Mouse (Mus musculus) hindbrain, embryonic 16.5 days (tissue): ENCODE results near the gene Tmem217. TPM values are rescaled to one million over a fixed set of nuclear protein-coding genes. Genes with fewer than 3 reads are reported as not detected.

Experiments
- ATAC-seq: fragments of 200-750 bp; cut with Nextera tagmentation; 2 replicates; pipeline ENCODE4 v1.8.0; 2017; ENCODE audit warnings: moderate TSS enrichment, moderate library complexity
- H3K27ac ChIP-seq: fragments of 300-500 bp; sonication (generic); 2 replicates; pipeline ENCODE4 v1.5.1; 2014; ENCODE audit warnings: low read depth, mild to moderate bottlenecking, control low read depth, low read length, moderate library complexity
- H3K27me3 ChIP-seq: fragments of 300-500 bp; sonication (generic); replicated peaks from 2 replicates; pipeline ENCODE4 v1.6.1; 2014; ENCODE audit warnings: low read length; ENCODE audit not compliant: control insufficient read depth, insufficient read depth
- H3K36me3 ChIP-seq: fragments of 300-500 bp; sonication (generic); 2 replicates; pipeline ENCODE4 v1.6.1; 2014; ENCODE audit warnings: mild to moderate bottlenecking, low read length, moderate library complexity, mixed read lengths; ENCODE audit not compliant: control insufficient read depth, insufficient read depth
- H3K4me1 ChIP-seq: fragments of 300-500 bp; sonication (generic); 2 replicates; pipeline ENCODE4 v1.6.1; 2014; ENCODE audit warnings: low read depth, low read length; ENCODE audit not compliant: control insufficient read depth, insufficient read depth
- H3K4me2 ChIP-seq: fragments of 300-500 bp; sonication (generic); 2 replicates; pipeline ENCODE4 v1.6.1; 2014; ENCODE audit warnings: mild to moderate bottlenecking, low read length, control low read depth, moderate library complexity
- H3K4me3 ChIP-seq: fragments of 300-500 bp; sonication (generic); 2 replicates; pipeline ENCODE4 v1.5.1; 2014; ENCODE audit warnings: mild to moderate bottlenecking, low read length, control low read depth, moderate library complexity
- H3K9ac ChIP-seq: fragments of 300-500 bp; sonication (generic); 2 replicates; pipeline ENCODE4 v1.6.1; 2014; ENCODE audit warnings: low read depth, mild to moderate bottlenecking, control low read depth, low read length, moderate library complexity
- H3K9me3 ChIP-seq: fragments of 300-500 bp; sonication (generic); 2 replicates; pipeline ENCODE4 v1.6.1; 2014; ENCODE audit warnings: mild to moderate bottlenecking, low read length, moderate library complexity; ENCODE audit not compliant: control insufficient read depth
- WGBS: fragments of 180-500 bp; shearing (Covaris S2); extraction: QIAGEN DNeasy Blood & Tissue Kit; methylation state at CpG from one replicate; pipeline ENCODE4 v1.1.7; 2014; 5-methylcytosine and 5-hydroxymethylcytosine counted together
- polyA plus RNA-seq: library from polyadenylated mRNA; unstranded; fragments of >200 nt; fragmentation: Nextera tagmentation; extraction: Ambion mirVana; gene quantifications from 2 replicates; pipeline ENCODE4 v1.2.1, GENCODE M21; 2015

Tmem217 gene
- polyA plus RNA-seq, 1 experiment from 2014 or later, result 1.0 TPM

DNA sequence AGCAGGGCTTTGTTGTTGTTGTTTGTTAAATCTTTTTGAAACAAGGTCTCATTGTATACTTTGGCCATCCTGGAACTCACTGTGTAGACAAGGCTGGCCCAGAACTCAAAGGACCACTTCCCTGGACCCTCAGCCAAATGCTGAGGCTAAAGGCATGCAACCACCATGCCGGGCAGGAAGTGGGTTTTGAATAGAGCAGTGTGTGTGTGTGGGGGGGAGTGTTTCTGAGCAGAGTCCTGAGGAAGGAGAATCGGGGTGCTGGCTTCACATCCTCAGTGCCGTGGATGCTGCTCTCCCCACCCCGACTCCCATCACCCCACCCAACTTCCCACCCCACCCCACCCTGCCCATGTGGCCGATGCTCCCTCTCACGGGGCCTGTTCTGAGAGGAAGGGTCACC is 33.3 kb upstream of the Tmem217 start:
- no peak for ATAC-seq
- 88% methylated on average over 6 of the region's 6 CpGs for WGBS

DNA sequence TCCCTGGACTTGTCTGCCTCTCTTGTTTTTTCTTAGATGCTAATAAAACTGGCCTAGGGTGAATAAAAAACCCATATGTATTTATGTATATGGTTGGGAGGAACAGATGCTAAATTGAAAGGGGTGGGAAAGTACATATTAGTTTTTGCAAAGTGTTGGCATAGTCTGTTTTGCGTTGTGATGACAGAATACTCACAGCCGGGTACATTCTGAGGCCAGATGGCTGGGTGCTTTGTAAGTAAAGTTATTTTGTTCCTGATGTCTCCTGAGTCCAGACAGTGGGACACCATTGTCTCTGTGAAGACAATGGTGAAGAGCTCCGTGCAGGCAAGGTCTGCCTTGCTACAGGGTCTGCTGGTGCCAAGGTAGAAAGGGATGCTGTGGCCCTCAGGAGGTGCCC is 32.6 kb upstream of the Tmem217 start:
- Histone ChIP-seq H3K4me2 (no peak overlapping the region), H3K27ac (no peak overlapping the region), H3K36me3 (peaks cover 1% of the 10 kb centered on the region), H3K4me1 (peaks cover 8% of the 10 kb centered on the region), H3K4me3 (no peak overlapping the region), H3K9ac (no peak overlapping the region), H3K9me3 (no peaks in the 10 kb centered on the region), H3K27me3 (no peaks in the 10 kb centered on the region)
- ATAC-seq, result no peak
- 62% methylated on average over 3 of the region's 3 CpGs for WGBS

More for the DNA sequence above, 33.3 kb upstream of the Tmem217 start:
- Histone ChIP-seq H3K36me3 (no peaks in the 10 kb centered on the region; the same call in 1 of the 2 replicates), H3K4me1 (peaks cover 10% of the 10 kb centered on the region), H3K9me3 (no peaks in the 10 kb centered on the region), H3K9ac (no peak overlapping the region), H3K4me2 (no peak overlapping the region), H3K27me3 (no peaks in the 10 kb centered on the region), H3K27ac (no peak overlapping the region), H3K4me3 (no peak overlapping the region)

GRCm38 (mm10) chr17:29584306-29584705 is 32.1 kb upstream of the Tmem217 start:
- Histone ChIP-seq H3K9me3 (no peaks in the 10 kb centered on the region), H3K36me3 (peaks cover 5% of the 10 kb centered on the region), H3K4me1 (peaks cover 4% of the 10 kb centered on the region), H3K4me3 (no peak overlapping the region), H3K9ac (no peak overlapping the region), H3K4me2 (no peak overlapping the region), H3K27me3 (no peaks in the 10 kb centered on the region), H3K27ac (no peak overlapping the region)
- WGBS, result 84% methylated on average over 5 of the region's 5 CpGs
- no peak for ATAC-seq

DNA sequence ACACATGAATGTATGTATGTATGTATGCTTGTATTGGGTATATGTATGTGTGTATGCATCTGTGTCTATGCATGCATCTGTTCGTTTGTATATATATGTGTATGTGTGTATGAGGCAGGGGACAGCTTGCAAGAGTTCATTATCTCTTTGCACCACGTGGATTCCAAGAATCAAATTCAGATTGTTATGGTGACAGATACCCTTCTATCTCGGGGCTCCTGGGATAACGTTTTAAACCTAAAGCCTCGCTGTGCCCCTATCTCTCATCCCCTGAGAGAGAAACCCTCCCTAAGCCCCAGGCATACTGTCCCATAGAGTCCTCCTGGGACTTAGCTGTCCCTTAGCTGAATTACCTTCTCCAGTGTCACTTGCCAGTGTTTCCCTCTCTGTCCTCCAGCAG is 31.4 kb upstream of the Tmem217 start:
- Histone ChIP-seq H3K4me3 (no peak overlapping the region), H3K4me2 (no peak overlapping the region), H3K9me3 (no peaks in the 10 kb centered on the region), H3K27ac (no peak overlapping the region), H3K9ac (no peak overlapping the region), H3K4me1 (no peaks in the 10 kb centered on the region), H3K27me3 (no peaks in the 10 kb centered on the region), H3K36me3 (peaks cover 10% of the 10 kb centered on the region)
- 89% methylated on average over 5 of the region's 5 CpGs for WGBS
- ATAC-seq, result no peak

DNA sequence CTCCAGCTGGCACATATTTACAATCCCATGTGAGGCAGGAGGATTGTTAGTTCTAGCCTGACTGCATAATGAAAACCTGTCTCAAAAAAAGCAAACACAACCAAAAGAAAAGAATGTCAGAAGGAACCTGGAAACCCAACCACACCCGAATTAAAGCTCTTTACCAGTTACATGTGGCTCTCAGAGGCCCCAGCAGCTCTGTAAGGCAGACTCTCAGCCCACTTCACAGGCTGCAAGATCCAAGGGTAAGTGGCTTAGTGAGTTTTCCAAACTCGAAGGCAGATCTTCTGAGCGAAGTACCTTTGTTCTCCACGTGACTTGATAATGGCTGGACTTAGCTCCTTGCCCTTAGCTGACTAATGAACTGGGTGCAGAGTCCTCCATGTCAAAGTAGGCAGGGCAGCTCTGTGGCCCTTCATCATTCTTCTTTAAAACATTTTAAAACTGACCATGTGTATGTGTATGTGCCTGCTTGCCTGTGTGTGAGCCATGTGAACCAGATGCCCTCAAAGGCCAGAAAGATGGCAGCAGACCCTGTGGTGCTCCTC is 27.5 kb upstream of the Tmem217 start:
- no peak overlapping the region for H3K9ac ChIP-seq
- no peak overlapping the region for H3K27ac ChIP-seq
- no peaks in the 10 kb centered on the region for H3K9me3 ChIP-seq
- H3K4me3 ChIP-seq, result no peak overlapping the region
- no peak for ATAC-seq
- H3K36me3 ChIP-seq, result peaks cover 14% of the 10 kb centered on the region
- 88% methylated on average over 4 of the region's 4 CpGs for WGBS
- H3K27me3 ChIP-seq, result no peaks in the 10 kb centered on the region
- H3K4me1 ChIP-seq, result no peaks in the 10 kb centered on the region
- H3K4me2 ChIP-seq, result no peak overlapping the region

DNA sequence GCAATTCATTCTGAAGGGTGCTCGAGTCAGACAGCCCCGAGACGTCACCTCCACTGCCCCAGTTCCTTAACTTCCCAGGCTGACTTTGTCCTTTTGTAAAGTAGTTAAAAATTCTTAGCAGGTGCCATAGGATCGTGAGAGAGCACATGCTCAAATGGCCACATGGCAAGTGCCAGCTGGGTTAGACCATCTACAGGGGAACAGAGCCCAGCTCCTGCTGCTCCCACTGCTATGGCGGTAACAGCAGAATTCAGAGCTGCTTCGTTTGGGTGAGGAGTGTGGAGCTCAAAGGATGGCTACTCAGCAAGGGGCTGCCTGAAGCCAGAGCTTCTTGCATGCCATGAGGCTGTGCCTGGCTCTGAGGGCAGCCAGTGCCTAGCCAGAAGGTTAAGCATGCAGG is 17.6 kb upstream of the Tmem217 start:
- H3K9ac ChIP-seq, result no peak overlapping the region
- H3K27me3 ChIP-seq, result no peaks in the 10 kb centered on the region
- no peaks in the 10 kb centered on the region for H3K9me3 ChIP-seq
- WGBS, result 78% methylated on average over 6 of the region's 6 CpGs
- H3K4me1 ChIP-seq, result no peaks in the 10 kb centered on the region
- peaks cover 29% of the 10 kb centered on the region for H3K36me3 ChIP-seq
- no peak overlapping the region for H3K4me2 ChIP-seq
- H3K27ac ChIP-seq, result no peak overlapping the region
- ATAC-seq, result no peak
- H3K4me3 ChIP-seq, result no peak overlapping the region

GRCm38 (mm10) chr17:29568435-29568834 is 16.2 kb upstream of the Tmem217 start:
- Histone ChIP-seq H3K9ac (no peak overlapping the region), H3K4me1 (no peaks in the 10 kb centered on the region), H3K4me3 (no peak overlapping the region), H3K36me3 (peaks cover 27% of the 10 kb centered on the region), H3K27ac (no peak overlapping the region), H3K4me2 (no peak overlapping the region), H3K9me3 (no peaks in the 10 kb centered on the region), H3K27me3 (no peaks in the 10 kb centered on the region)
- WGBS, result 92% methylated on average over 15 of the region's 15 CpGs
- no peak for ATAC-seq

DNA sequence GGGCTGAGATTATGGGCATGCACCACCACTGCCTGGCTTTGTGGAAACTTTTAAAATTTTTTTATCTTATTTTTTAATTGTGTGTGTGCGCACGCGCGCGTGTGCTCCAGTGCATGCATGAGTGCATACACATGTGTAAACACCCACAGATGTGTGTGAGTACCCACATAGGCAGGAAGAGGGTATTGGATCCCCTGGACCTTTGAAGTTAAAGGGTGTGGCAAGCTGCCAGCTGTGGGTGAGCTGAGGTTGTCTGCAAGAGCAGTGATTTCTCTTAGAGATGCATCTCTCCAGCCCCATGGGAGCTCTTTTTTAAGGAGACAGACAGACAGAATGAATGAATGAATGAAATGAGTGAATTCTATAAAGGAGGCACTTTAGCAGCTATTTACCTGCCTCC is 13.3 kb upstream of the Tmem217 start:
- 97% methylated on average over 5 of the region's 5 CpGs for WGBS
- Histone ChIP-seq H3K27me3 (no peaks in the 10 kb centered on the region), H3K4me2 (no peak overlapping the region)

GRCm38 (mm10) chr17:29558476-29558875 is 6.3 kb upstream of the Tmem217 start:
- H3K4me2 ChIP-seq, result no peak overlapping the region
- H3K27ac ChIP-seq, result no peak overlapping the region
- 80% methylated on average over 5 of the region's 5 CpGs for WGBS
- peaks cover 5% of the 10 kb centered on the region for H3K9me3 ChIP-seq
- H3K36me3 ChIP-seq, result peaks cover 5% of the 10 kb centered on the region
- H3K27me3 ChIP-seq, result no peaks in the 10 kb centered on the region
- no peak overlapping the region for H3K4me3 ChIP-seq
- no peak for ATAC-seq
- H3K4me1 ChIP-seq, result no peaks in the 10 kb centered on the region; the same call in 1 of the 2 replicates
- H3K9ac ChIP-seq, result no peak overlapping the region

More for the DNA sequence above, 13.3 kb upstream of the Tmem217 start:
- H3K9me3 ChIP-seq, result no peaks in the 10 kb centered on the region
- ATAC-seq, result no peak
- H3K9ac ChIP-seq, result no peak overlapping the region
- H3K4me1 ChIP-seq, result no peaks in the 10 kb centered on the region
- H3K36me3 ChIP-seq, result peaks cover 9% of the 10 kb centered on the region
- no peak overlapping the region for H3K27ac ChIP-seq
- H3K4me3 ChIP-seq, result no peak overlapping the region

DNA sequence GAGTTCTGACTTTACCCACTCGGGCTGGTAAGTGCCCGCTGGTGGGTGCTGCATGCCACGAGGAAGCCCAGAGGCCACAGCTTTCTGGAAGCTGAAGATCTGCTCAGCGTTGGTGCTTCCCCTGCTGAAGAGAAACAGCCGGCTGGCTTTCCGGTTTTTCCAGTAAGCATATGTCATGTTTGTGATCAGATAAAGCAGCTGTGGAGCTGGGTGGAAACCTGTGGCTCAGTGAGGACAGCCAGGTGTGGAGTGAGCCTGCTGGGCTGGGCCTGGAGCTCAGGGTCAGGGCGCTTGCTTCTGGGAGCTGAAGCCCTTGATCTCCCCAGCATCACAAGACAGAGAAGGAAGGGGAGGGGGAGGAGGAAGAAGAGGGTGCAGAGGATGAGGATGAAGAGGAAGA is 4.7 kb upstream of the Tmem217 start:
- no peak overlapping the region for H3K9ac ChIP-seq
- WGBS, result 93% methylated on average over 7 of the region's 7 CpGs
- peaks cover 5% of the 10 kb centered on the region for H3K9me3 ChIP-seq
- ATAC-seq, result no peak
- no peak overlapping the region for H3K4me3 ChIP-seq
- H3K4me1 ChIP-seq, result no peaks in the 10 kb centered on the region; the same call in 1 of the 2 replicates
- no peak overlapping the region for H3K27ac ChIP-seq
- no peak overlapping the region for H3K4me2 ChIP-seq
- peaks cover 5% of the 10 kb centered on the region for H3K36me3 ChIP-seq
- no peaks in the 10 kb centered on the region for H3K27me3 ChIP-seq
